Mouse (Mus musculus): Measurements from ENCODE around the gene Rpl29.

Gene Rpl29

GRCm38 (mm10) chr9:106454888-106455681, 25.8 kb downstream of the Rpl29 start:
- peak; percentile 67 for DNase-seq (ENCODE audit: low read depth, low spot score)

DNA sequence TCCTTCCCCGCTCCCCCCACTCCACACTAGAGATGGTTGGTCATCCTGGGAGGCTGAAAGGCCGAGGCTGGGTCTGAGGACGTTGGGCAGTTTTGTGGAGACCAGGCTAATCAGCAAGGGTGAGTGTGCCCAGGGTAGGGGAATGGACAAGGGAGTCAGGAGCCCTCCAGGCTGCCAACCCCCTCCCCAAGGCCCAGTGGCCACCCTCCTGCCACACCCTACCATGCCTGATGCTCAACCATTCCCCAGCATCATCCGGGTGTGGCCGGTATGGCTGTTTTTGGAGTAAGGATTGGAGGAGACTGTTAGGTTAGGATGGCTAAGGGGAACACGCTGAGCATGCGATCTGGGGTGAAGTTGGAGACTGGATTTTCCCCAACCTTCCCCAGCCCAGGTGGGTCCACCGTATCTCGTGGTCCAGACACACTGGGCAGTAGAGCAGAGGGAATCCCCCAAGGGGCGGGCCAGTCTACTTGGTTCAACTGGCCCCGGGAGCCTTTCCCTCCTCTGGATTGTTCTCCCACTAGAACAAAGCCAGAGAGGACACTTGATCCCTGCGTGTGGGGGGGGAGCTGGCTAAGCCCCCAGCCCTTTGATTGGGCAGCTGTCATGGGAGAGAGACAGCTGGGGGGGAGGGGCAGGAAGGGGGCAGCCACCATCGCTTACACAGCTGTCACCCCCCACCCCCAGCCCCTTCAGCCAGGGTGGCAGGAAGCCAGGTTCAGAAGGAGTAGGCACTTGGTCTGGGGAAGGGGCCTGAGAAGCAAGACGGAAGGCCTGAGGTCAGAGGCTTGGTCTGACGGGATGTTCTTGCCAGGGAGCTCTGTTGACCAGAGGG, 27.3 kb downstream of the Rpl29 start:
- no peak for DNase-seq (ENCODE audit: low read depth, low spot score)

GRCm38 (mm10) chr9:106457163-106457559, 27.9 kb downstream of the Rpl29 start:
- no peak for DNase-seq (ENCODE audit: low read depth, low spot score)

DNA sequence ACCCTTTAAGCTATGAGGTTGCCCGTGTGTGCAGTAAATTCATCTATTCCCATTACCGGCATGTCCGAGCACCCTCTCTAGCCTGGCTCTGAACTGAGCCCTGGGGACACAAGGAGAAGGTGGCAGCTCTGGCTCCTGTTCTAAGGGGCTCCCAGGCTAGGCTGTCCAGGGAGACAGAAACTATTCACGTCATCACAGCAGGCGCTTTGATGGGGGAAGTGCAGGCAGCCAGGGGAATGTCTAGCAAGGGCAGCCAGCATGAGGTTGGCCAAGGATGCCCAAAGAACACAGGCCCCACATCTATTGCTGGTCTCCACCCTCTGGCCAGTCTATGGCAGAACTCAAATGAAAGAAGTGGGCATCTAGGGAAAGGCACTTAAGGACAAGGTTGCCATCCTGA, 28.7 kb downstream of the Rpl29 start:
- DNase-seq (ENCODE audit: low read depth, low spot score) = no peak

DNA sequence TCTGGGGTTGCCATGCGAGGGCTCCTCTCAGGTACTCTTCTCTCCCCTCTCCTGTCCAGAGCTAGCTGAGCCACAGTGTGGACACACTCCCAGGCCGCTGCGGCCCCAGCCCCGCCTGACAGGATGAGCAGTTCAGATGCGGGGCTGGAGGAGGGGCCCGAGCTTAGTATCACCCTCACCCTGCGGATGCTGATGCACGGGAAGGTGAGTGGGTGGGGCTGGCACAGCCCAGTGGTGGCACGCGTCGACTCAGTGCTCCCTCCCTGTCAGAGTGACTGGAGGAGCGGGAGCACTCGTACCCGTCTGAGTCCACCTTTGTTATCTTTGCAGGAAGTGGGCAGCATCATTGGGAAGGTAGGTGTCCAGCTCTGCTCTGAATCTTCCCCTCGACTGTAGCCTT, 30.7 kb downstream of the Rpl29 start:
- DNase-seq (ENCODE audit: low read depth, low spot score) = no peak

DNA sequence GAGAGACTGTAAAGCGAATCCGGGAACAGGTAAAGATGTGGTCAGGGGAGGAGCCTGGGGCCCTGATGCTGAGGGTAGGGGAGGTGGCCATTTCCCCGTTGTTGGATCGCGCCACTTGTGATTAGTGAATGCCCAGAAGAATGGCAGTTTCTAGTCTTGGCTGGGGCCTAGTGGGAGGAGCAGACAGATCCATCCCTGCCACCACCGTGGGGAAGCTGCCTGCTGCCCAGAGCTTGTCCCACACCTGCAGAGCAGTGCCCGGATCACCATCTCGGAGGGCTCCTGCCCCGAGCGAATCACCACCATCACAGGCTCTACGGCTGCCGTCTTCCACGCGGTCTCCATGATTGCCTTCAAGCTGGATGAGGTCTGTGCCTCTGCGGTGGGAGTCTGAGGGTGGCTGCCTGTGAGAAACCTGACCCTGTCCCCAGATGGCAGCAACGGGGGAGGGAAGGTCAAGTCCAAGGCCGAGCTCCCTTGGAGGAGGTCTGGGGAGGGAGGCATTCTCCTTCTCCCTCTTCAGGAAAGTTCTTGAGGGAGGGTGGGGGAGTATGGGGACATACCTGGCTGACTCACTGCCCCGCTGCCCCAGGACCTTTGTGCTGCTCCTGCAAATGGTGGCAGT, 31.3 kb downstream of the Rpl29 start:
- DNase-seq (ENCODE audit: low read depth, low spot score) = no peak

- no peak for DNase-seq (ENCODE audit: low read depth, low spot score)
Measured at GRCm38 (mm10) chr9:106461026-106461415, 31.8 kb downstream of the Rpl29 start.

DNA sequence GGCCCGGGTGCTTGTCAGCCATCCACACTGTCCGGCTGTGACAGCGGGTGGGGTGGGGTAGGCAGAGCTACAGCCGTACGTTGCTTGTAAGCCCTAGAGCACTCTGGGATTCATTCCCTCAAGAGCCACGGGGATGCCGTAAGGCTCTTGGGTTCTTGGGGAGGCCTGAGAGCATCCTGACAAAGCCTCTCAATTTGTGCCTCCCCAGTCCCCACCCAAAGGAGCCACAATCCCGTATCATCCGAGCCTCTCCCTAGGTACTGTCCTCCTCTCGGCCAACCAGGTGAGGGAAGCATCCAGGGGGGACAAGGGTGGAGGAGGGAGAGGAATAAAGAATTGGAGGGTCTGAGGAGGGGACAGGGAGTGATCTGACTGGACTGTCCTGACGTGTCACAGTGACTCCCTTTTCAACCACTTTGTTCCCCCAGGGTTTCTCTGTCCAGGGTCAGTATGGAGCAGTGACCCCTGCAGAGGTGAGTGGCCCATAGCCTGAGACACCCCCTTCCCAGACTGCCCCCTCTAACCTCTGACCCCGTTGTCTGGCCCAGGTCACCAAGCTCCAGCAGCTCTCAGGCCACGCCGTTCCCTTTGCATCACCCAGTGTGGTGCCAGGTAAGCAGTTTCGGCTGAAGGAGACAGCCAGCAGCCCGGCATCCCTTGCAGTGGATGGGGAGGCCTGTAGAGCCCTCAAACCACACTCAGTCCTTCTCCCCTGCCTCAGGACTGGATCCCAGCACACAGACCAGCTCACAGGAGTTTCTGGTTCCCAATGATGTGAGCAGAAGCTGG, 32.6 kb downstream of the Rpl29 start:
- no peak for DNase-seq (ENCODE audit: low read depth, low spot score)

DNA sequence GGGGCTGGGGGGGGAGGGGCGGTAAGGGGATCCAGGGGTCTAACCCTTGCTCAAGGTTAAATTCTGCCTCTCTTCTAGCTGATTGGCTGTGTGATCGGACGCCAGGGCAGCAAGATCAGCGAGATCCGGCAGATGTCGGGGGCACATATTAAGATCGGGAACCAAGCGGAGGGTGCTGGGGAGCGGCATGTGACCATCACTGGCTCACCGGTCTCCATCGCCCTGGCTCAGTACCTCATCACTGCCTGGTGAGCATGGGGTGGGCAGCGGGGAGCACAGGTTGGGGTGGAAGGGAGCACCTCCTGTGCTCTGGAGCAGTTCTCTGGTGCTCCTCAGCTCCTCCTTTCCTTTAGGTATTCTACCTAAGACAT, 33.2 kb downstream of the Rpl29 start:
- DNase-seq (ENCODE audit: low read depth, low spot score) = no peak

- no peak for DNase-seq (ENCODE audit: low read depth, low spot score)
Measured at GRCm38 (mm10) chr9:106463122-106464063, 34.1 kb downstream of the Rpl29 start.

DNA sequence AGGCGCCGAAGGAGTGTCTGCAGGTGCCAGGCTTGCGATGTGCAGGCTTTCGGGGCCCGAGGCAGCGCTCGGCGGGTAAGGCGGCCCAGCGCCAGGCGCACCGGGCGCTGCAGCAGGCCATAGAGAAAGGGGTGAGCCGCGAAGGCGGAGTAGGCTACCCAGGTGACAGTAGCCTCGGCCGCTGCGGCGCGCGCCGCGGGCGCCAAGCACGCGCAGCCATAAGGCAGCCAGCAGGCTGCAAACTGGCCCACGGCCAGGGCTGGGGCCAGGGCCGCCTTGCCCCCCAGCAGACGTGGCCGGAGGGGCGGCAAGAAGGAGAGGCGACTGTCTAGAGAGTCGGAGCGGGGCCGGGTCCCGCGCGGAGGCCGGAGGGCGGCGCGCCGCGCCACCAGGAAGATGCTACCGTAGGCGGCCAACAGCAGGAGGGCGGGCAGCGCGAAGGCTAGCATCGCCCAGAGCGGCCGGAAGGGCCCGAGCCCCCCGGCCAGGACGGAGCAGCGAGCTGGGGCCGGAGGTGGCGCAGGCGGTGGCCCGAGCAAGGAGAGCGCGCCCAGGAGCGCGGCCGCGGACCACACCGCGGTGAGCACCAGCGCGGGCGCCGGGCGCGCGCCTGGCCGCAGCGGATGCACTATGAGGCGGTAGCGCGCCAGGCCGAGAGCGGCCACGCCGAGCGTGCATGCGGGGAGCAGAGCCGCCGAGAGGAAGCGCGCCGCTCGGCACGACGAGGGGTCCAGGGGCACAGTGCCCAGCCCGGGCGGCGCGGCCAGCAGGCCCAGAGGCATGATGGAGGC, 35.7 kb downstream of the Rpl29 start:
- no peak for DNase-seq (ENCODE audit: low read depth, low spot score)

DNA sequence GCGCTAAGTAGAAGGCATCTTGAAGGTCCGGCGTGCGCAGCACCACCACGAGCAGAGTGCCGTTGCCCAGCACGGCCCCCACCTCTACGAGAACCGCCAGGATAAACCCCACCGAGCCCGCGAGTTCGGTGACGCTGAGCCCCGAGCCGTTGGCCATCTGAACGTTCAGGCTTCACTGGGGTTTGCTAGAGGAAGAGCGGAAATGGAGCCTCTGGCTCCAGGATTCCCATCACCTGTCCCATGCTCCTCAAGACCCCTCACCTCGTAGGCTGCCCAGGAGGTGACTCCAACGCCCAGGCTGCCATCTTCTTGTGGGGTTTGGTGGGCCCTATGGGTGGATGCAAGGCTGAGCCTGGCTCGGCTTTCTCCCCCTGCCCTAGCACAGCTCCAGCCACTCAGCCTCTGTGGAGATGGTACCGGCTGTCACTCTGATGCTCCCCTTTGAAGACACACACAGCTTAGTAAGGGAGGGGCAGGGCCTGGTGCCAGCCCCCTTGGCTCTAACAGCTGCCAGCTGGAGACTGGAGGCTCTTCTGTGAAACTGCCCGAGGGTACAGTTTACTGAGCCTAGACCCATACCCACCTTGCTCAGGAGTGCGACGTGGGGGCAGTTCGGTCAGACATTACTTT, 36.4 kb downstream of the Rpl29 start, which contains the start of gene Gpr62:
TSS of gene Gpr62 (minus strand) at position 368 of the 630 bp plus-strand sequence.
- DNase-seq (ENCODE audit: low read depth, low spot score) = no peak

DNA sequence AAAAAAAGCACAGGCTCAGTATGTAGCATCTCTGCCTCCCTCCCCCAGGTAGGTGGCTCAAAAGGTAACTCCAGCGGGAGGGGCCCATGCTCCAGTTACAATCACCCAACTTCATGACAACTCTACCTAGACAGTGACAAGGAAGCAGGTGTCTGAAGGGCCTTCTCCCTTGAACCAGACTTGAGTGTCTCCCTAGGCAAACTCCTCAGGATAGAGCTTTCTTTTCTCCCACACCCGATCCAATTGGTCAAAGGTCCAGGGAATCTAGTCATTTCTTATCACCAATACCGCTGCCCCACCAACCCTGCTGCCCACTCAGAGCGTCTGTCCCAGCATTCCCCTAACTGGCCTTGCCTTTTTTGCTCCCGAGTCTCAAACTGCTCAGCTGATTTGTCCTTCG, 37.5 kb downstream of the Rpl29 start:
- DNase-seq (ENCODE audit: low read depth, low spot score) = no peak

DNA sequence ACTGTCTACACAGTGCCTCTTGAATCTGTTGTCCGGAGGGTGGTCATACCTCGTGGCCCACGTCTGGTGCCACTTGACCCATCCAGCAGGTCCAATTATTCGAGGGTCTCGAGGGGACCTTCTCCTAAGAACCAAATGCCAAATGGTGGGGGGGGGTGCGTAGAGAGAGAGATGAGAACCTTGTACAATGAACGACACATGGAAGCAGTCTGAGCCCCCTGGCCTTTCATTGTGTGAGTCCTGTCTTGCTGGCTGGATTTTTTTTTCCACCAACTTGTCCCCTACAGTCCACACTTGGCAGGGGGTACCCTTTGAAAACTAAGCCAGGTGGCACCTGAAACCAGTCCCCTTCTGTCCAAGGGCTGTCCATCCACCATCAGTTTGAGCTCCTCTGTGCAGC, 38.5 kb downstream of the Rpl29 start:
- DNase-seq (ENCODE audit: low read depth, low spot score) = no peak

GRCm38 (mm10) chr9:106469317-106469716, 40.1 kb downstream of the Rpl29 start:
- no peak for DNase-seq (ENCODE audit: low read depth, low spot score)

GRCm38 (mm10) chr9:106469776-106470175, 40.5 kb downstream of the Rpl29 start:
- DNase-seq (ENCODE audit: low read depth, low spot score) = no peak

DNA sequence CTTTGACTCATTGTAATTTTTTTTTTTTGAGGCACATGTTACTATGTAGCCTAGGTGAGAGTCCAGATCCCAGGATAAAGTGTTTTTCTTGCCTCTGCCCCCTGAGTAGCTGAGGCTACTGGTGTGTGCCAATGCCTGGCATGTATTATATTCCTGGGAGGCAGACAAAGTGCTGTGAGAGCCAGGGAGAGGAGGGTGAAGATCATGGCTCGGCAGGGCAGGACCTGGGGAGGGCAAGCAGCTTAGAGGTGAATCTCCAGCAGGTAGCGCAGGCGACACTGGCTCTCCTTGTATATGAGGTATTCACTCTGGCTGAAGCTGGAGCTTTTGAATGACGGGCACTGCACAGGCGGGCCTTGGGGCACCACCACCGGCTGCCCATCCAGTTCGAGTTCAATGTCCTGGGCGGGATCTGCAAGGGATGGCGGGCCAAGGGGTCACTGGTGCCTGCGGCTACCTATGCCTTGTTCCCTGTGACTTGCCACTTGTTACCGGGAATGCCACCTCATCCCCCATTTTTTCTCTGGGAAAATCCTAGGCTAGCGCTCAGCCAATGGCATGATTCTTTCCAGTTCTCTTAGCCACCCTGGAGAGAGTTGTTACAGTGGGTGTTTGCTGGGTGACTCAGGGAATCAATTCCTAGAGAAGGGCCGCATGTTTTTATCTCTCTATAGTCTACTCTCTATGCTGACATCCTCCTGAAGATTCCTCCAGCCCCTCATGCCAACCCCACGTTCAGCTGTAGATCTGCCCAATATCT, 41.9 kb downstream of the Rpl29 start:
- no peak for DNase-seq (ENCODE audit: low read depth, low spot score)

GRCm38 (mm10) chr9:106471892-106472291, 42.6 kb downstream of the Rpl29 start:
- DNase-seq (ENCODE audit: low read depth, low spot score) = no peak

Data from 3T3-L1 (cell line).